Mouse (Mus musculus) megakaryocyte, adult 5-6 weeks (primary cell): ENCODE measurements at regions not wholly inside any gene's neighbourhood (a gene's known extent, or its start where the extent isn't known, plus 50 kb on each side); places are given as distances from the start of the nearest gene placed in this dataset.

Experiments
- ATAC-seq: 2 replicates; pipeline ENCODE4 v1.8.0; 2016; ENCODE audit warnings: mild to moderate bottlenecking, inconsistent platforms; ENCODE audit not compliant: poor library complexity, severe bottlenecking

DNA sequence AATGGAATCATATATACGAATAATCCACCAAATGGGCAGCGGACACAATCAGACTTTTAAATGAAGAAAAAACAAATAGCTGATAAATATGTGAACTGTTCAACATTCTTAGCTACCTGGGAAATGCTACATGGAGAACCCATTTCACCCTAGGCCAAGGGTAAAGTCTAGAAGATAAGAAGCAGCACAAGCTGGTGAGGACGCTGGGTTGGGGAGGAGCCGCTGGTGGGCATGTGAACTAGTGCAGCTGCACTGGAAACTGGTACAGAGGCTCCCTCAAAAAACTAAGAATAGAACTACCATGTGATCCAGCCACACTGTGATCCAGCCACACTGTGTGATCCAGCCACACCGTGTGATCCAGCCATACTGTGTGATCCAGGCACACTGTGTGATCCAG, 198.8 kb upstream of the Bmper start:
- no peak for ATAC-seq

DNA sequence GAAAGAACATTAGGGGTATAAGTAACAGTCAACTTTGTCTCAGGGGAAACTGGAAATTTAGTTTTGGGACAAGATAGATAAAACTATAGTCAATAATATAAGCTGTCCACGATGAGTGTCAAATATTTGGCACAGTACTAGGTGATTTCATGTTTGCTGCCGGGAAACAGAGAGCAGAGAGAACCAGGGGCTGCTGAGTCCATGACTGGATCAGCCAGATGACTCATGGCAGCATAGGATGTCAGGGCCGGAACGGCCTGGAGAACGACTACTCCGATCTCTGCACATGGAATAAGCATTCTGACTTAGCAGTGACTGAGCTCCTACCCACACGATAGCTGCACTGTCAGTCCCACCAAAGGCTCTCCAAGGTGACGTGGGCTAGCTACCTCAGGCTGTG, 197.6 kb upstream of the Bmper start:
- no peak for ATAC-seq

DNA sequence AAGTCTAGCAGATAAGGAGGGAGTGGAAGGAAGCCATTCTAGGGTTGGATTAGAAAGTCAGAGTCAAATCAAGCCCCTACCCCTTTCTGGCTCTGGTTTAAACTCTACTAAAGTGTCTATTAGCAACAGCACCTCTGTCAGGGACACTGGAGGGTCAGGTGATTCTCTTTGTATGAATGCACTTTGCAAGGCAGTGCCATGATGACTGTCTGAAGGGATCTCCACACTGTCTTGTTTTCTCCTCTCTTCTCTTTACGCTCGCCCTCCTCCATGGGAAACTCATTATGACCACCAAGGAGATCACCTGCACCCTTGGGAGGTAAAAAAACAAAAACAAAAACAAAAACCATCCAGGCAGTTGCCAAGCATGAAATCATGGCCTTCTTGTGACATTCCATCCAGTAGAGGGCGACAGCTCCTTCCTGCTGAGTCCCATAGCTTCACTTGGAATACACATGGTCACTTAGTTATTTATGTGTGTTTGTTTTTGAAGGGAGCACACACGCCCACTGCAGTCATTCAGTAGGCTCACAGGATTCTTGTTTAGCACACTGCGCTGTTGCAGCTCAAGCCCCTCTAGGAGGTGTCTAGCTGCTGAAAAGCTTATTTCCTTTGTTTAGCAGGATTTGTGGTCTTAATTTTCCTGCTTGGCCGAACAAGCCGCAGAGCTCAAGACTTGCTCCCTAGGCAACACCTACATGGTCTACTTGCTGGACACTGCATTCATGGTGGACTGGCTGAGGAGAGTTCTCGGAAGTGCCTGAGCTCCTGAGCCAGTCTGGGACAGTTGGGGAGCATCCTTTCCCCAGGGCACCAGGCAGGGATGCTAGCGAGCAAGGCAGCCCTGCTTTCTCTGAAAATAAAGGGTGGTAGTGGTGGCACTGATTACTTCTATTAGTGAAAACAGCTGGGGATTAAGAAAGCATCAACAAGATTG, 195.2 kb upstream of the Bmper start:
- ATAC-seq, result no peak

DNA sequence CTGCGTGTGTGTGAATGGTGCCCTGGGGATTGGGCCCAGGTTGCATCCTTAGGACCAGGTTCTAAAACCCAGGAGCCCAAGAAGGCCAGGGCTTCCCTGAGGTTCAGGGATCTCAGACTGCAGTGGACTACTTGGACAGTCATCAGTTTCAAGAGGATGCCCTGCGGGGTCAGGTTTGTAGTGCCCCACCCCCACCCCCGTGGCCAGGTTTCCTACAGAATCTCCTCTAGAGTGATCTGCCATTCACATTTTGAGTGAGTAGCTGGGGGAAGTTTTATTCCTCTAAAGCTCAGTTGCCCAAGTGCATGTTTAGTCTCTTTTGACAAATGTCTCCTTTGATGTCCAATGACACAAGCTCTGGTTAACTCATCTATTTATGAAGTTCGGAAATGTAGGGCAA, 193.5 kb upstream of the Bmper start:
- no peak for ATAC-seq

DNA sequence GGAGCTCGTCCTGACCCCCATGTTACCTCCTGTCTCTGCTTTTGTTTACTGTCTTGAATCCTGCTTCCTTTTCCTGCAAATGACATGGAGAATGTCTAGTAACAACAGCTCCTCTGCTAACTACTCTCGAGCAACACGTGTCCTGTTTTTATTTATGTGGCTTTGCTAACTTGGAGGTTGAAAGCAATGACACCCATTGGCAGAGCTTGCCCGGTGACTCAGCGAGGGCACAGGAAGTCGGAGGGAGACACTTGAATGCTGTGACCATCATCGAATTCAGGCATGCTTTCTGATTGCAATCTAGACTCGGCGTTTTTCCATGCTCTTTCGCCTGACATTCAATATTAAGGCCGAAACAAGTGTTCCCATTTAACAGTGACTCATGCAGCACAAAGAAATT, 192.7 kb upstream of the Bmper start:
- no peak for ATAC-seq

DNA sequence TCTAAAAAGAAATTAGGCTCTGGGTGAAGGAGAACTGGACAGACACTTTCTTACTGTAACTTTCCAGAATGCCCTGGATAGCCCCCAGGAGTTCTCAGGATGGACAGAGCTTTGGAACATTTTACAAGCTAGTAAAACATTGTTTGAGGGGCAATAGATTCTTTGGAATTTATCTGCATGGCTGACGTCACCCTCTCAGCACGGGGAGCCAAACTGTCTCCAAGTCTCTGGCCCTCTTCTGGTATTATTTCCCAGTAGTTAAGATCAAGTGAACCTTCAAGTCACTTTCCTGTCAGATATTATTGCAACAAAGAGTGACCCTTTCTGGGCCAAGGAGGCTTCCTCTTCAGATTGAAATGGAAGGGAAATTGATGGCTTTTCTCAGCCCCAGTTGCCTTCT, 192.3 kb upstream of the Bmper start:
- no peak for ATAC-seq

DNA sequence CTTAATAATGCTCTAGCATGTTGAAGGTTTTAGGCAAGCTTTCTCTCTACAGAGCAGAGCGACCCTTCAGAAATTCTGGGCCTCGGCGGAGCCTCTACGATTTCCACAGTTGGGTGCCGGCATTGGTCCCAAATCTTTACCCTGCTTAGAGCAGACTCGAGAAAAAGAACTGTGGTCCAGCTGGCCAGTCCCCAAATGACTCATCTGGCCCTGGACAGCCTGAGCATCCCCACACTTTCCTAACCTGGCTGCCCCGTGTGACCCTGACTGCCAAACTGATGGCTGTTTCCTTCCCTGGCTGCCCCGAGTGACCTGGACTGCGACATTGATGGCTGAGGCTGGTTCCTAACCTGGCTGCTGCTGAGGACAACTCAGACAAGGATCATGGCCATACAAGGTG, 191.0 kb upstream of the Bmper start:
- no peak for ATAC-seq

DNA sequence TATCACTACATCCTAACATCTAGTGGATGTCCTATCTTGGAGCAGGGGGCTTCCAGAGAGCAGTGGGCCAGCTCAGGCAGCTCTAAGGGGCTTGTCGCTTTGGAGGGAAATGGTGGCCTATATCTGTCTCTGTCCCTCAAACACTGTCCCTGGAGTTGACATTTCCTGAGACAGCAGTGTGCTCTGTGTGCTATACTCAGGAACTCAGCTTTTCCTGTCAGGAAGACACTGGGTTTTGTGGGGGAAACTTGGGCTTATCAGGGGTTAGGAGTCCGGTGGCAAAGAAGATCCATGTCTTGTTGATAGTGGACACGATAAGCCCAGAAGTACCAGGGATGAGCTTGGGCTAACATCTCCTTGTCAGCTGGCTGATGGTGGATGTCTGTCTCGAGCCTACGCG, 187.6 kb upstream of the Bmper start:
- ATAC-seq, result no peak

DNA sequence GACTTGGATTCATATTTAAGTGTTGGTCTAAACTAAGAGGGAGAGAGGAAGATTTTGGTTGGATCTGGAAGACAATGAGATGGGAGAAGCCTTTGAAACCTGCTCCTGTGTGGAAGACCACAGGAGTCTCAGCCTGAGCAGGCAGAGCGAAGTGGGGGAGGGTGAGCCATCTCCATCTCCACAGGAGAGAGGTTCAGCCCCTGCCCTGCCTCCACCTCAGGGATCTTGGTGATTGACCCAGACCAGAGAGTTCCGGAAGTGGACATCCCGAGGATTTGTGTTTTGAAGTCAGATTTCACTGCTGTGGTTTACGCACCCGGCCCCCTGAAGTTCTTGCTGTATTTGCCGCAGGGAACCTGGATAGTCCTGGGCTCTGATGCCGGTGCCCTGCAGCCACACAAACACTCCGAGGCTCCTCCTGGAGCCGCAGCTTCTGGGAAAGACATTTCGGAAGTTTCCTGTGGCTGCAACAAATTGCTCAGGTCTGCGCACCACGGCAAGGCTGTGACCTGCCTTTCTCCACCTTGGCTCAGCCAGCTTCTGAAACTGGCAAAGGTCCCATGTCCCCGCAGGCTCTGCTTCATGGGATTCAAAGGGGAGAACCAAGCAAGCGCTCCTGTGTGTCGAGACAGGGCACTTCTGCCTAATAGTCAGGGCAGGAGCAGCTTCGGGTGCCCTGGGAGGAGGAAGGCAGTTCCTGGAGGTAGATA, 186.8 kb upstream of the Bmper start:
- no peak for ATAC-seq

DNA sequence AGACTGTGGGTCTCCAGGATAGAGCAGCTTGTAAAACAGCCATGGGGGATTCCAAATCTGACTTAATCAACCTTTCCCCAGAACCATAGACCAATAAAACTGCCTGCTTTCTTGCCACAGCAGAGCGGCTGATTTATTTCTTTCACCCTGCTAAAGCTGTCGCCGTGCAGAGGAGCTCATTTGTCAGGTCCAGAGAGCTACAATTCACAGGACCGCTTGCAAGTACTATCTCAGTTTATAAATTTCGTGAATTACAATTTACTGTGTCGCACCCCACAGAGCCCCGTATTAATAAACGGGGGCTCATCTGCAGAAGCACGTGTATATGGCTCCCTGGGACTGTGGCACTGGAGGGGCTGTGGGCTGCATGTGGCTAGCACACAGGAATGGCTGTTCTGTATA, 185.4 kb upstream of the Bmper start:
- no peak for ATAC-seq

DNA sequence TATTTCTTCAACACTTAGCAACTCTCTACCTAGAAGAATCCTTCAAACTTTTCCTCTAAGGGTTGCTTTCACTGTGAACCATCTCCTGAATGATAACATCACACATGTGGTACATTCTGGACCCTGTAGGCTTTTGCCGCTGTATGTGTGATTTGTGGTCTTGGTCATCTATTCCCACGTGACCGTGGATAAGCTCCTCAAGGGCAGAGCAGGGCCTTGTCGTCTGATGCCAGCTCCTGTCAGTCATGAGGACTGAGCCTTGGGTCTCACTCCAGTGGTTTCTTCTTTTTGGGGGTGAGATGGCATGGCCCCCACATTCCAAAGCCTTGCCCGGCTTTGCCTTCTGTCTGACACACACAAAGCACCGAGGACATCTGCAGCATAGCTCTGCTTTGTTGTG, 183.3 kb upstream of the Bmper start:
- no peak for ATAC-seq

DNA sequence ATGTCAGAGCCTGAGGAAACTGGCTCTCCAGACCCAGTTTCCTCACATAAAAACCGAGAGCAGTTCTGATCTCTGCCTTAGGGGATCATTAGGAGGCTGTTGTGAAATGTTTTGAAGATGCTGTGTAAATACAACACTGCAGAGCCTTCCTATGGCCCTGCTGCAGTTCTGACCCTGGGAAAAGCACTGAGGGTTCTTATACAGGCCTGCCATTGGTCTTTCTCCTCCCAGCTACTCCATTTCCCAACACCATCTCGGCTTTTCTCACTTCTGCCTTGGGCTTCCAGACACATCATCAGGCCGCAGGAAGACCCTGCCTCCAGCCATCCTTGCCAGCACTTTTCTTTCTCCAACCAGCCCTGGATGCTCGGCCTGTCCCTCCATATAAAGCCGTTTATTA, 181.9 kb upstream of the Bmper start:
- no peak for ATAC-seq

DNA sequence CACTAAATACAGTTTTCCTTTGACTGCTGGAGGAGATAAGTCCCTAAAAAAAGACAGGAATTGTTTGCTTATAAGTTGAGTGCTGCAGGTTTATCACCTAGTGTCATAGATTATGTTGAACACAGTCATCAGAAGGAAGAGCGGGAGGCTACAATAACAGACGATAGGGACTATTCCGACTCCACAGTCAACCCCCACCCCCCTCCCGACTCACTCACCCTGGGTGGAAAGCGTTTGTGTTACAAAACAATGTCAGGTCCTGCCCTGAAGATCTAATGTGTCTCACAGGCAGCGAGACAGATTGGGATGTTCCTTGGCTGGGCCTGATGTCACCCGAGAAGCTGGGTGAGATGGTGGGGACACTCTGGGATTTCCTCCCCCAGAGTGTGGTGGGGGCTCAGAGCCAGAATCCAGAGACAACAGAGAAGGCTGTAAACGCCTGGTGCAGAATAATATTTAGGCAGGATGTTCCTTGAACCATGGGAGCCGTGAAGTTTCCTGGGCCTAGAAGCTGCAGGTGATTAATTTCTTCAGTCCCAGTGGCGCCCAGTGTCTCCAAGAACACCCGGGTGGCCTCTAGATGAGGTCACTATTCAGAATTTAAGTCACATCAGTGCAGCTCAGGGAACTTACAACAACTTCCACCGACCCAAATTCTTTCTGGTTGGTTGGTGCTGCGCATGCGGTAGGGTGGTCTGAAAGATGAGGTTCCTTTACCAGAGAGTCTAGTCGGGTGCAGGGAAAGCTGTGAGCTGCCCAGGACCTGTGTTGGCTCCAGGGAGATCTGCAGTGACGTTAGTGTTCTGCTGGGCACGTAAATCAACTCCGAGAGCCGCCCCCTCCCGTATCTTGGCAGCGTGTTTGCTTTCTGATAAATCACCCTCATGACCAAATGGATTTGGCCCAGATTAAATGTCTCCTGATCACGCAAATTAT, 181.1 kb upstream of the Bmper start:
- ATAC-seq, result no peak

DNA sequence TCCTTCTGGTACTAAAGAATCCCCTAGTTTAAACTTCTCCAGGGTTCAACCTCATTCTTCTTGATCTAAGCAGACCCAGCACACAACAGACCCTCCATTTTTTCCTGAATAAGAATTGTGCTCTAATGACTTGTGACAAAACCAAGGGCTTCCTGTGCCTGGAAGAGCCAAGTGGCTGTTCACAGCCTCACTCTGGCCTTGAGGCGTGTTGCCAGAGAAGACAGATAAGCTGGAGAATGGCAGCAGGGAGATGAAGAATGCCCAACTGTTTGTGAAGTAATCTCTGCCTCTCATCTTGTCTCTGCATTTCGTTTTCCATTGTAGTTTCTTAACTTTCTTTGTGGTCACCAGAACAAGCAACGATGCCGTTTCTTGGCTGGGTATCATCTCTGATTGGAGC, 179.9 kb upstream of the Bmper start:
- no peak for ATAC-seq

DNA sequence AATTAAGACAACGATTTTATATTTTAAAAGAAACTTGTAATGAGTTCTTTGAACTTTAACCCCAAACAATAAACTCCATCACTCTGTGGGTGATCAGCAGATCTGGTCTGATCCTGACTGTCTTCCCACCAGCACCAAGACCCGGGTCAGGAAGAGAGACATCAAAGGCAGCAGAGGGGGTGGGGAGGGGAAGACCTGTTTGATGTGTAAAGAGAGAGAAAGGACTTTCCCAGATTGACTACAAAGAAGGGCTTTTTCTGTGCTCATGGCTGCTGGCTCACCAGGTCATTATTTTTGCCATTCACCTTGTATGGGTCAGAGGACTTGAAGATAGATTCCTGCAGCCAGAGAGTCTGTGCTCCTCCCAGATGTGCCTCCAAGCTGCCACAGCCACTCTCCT, 177.4 kb upstream of the Bmper start:
- no peak for ATAC-seq

DNA sequence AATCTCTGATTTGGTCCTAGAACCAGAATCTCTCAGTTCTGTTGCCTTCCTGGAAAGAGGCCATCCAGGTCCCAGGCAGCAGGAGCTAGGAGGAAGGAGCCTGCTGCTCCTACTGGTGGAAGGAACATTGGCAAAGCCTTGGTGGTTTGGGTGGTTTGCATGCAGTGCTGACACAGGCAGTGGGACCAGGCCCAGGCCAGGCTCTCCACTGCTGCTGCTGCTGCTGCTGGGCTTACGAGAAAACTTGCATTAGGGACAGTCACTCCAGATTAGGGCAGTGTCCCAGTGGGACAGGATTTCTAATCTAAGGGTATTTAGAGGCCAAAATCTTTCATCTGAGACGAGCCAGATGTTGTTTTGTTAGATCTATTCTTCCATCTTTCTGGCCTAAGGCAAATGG, 172.1 kb upstream of the Bmper start:
- no peak for ATAC-seq

DNA sequence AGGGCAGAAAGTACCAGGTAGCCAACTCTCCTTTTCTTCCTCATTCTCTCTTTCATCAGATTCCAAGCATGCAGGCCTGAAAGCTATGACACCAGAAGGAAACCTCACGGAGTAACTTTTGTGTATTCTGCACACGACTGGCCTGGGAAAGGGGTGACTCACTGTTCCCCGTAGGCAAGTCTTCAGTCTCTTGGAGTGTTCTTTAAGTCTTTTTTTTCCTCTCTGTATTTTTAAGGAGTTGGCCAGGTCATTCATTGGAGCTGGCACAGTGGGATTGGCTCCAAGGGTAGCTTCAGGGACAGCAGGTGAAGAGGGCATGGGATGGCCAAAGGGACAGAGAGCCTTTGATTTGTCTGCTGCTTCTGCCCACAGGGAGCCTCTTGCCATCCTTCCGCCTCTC, 163.3 kb upstream of the Bmper start:
- ATAC-seq, result no peak

DNA sequence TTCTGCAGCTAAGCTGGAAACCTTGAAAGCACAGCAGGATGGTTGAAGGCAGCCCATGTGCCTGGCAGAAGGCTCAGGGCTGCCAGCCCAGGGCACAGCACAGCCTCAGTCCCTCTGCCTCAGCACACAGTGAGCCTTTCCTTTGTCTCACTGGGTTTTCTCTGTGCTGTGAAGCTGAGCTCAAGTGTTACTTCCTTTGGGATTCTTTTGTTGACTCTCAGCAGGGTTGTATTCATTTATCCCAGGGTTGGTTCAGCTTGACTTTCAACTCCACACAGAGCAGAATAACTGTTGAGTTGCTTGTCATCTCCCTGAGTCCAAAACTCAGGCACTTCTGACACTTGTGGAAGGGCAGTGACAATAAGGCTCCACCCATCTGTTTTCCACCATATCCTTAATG, 162.3 kb upstream of the Bmper start:
- ATAC-seq, result no peak

DNA sequence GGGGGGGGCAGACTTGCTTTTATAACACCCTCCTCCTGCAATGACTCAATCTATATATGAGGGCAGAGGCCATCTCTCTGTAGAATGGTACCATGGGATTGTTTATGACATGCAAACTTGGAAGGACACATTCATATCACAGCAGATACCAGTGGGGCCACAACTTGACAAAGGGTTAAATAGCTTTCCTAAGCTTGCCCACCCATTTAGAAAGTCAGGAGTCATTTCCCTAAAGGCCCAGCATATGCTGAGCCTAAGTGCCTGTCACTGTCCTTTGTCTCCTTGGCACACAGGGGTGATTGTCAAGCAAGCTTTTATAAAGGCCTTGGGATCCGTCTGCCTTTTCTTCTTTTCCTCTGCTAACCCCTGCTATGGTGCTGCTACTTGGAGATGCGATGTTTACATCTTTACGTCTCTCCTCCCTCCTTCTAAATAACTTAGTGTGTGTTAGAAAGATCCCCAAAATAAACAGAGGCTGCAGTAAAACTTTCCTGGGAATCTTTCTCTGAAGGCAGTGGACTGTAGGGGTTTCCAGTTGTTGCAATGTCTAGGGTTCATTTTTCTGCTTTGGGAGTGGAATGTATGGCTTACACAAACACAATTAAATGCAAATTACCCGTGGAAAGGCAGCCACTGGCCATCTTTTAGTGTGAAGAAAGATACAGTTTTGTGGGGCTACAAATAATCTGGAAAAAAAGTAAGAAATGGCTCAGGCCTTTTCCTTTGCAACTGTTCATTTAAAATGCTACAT, 161.5 kb upstream of the Bmper start:
- no peak for ATAC-seq

DNA sequence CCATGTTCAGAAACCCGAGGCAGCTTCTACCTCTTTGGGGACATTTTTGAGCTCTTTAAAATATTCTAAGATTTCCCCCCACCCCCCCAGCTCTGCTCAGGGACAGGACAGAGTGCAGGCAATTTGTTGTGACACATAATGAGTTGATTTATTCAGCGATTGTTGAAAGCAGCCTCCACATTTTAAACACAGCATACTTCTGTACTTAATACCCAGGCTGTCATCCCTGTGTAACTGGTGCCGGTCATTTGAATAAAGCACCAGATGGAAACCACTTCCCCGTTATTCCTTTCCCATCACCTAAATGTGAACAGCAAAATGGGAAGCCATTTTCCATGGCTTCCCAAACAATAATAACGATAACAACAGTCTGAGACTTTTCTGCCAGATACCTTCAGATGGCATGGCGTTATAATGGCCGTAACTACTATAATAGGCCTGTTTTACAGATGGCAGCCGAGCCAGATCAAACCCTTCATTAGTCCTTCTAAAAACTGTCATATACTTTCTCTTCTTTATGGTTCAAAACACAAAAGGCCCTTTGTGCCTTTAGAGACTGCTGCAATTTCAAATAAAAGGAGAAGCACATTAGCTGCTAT, 160.7 kb upstream of the Bmper start:
- ATAC-seq, result no peak
